In the genomic region with DNA sequence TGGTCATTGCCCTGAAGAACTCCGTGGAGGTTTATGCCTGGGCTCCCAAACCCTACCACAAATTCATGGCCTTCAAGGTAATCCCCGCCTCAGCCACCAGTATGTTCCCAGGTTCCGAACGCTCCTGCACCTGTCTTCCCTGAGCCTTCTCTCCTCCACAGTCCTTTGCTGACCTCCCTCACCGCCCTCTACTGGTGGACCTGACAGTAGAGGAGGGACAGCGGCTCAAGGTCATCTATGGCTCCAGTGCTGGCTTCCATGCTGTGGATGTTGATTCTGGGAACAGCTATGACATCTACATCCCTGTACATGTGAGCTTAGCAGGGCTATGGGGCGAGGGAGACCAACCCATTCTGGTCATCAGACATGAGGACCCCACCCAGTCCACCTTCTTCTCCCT, we compare ENCODE assay signal across 25 mouse cellular contexts. TPM values are rescaled to one million over a fixed set of nuclear protein-coding genes. Genes with fewer than 3 reads are reported as not detected.
DNase-seq lines count a peak whose midpoint lies in the region; ATAC-seq and TF ChIP-seq lines count a peak whose summit lies in the region.
"Had no signal": no experiment of that assay in that cellular context is flagged by ENCODE, and none has a peak within 500 bp of the region (broad histone marks: within the 10 kb centered on the region; RNA-seq: fewer than 3 reads in every experiment).

No protein-coding gene starts in this region.

- no peak overlapping the region for H3K9ac ChIP-seq in forebrain, postnatal 0 days
- no peak overlapping the region for H3K9ac ChIP-seq in forebrain, embryonic 16.5 days (replicated peaks; ENCODE audit: low read depth, low read length)
- no peak overlapping the region for H3K9ac ChIP-seq in lung, postnatal 0 days (replicated peaks; ENCODE audit: low read depth)
- no peak overlapping the region for H3K9ac ChIP-seq in intestine, embryonic 16.5 days (ENCODE audit: low read depth, low read length)
- H3K9ac ChIP-seq: embryonic facial prominence, embryonic 12.5 days; heart, embryonic 12.5 days; hindbrain, embryonic 15.5 days; limb, embryonic 13.5 days had no signal

- no peak for ATAC-seq in forebrain, postnatal 0 days
- ATAC-seq in forebrain, embryonic 16.5 days = no peak
- no peak for ATAC-seq in lung, postnatal 0 days
- no peak for ATAC-seq in intestine, embryonic 16.5 days
- ATAC-seq: forebrain, embryonic 14.5 days had no signal

- no peaks in the 10 kb centered on the region for H3K27me3 ChIP-seq in forebrain, postnatal 0 days (ENCODE audit: insufficient read depth, low read length)
- no peaks in the 10 kb centered on the region for H3K27me3 ChIP-seq in forebrain, embryonic 16.5 days (replicated peaks; ENCODE audit: control insufficient read depth, insufficient read depth, low read length)
- no peaks in the 10 kb centered on the region for H3K27me3 ChIP-seq in lung, postnatal 0 days (replicated peaks; ENCODE audit: insufficient read depth, low read length)
- no peaks in the 10 kb centered on the region for H3K27me3 ChIP-seq in intestine, embryonic 16.5 days (replicated peaks; ENCODE audit: control insufficient read depth, insufficient read depth, low read length)
- H3K27me3 ChIP-seq: hindbrain, embryonic 15.5 days had no signal

- no peak overlapping the region for H3K27ac ChIP-seq in forebrain, postnatal 0 days (ENCODE audit: low read depth, low read length)
- H3K27ac ChIP-seq in forebrain, embryonic 16.5 days (ENCODE audit: low read length) = no peak overlapping the region
- H3K27ac ChIP-seq in lung, postnatal 0 days (ENCODE audit: low read length) = no peak overlapping the region
- H3K27ac ChIP-seq in embryonic fibroblast, embryonic 13.5 days (ENCODE audit: insufficient read depth, low read length) = no peak overlapping the region
- H3K27ac ChIP-seq in intestine, embryonic 16.5 days (ENCODE audit: low read length) = no peak overlapping the region
- H3K27ac ChIP-seq: embryonic facial prominence, embryonic 12.5 days; hindbrain, embryonic 15.5 days; limb, embryonic 13.5 days had no signal

- H3K36me3 ChIP-seq in forebrain, postnatal 0 days (ENCODE audit: insufficient read depth) = peaks cover 46% of the 10 kb centered on the region
- H3K36me3 ChIP-seq in forebrain, embryonic 16.5 days (ENCODE audit: control insufficient read depth, insufficient read depth) = peaks cover 31% of the 10 kb centered on the region
- peaks cover 17% of the 10 kb centered on the region; the same call in 1 of the 2 replicates for H3K36me3 ChIP-seq in lung, postnatal 0 days (ENCODE audit: insufficient read depth, low read length)
- H3K36me3 ChIP-seq in intestine, embryonic 16.5 days (ENCODE audit: control insufficient read depth, insufficient read depth, low read length) = peaks cover 22% of the 10 kb centered on the region

- H3K4me1 ChIP-seq in forebrain, postnatal 0 days (ENCODE audit: insufficient read depth) = no peaks in the 10 kb centered on the region
- H3K4me1 ChIP-seq in forebrain, embryonic 16.5 days (replicated peaks; ENCODE audit: control insufficient read depth, insufficient read depth, low read length) = peaks cover 6% of the 10 kb centered on the region
- peaks cover 10% of the 10 kb centered on the region for H3K4me1 ChIP-seq in lung, postnatal 0 days (ENCODE audit: insufficient read depth, low read depth, low read length)
- no peaks in the 10 kb centered on the region for H3K4me1 ChIP-seq in embryonic fibroblast, embryonic 13.5 days (ENCODE audit: control insufficient read depth, insufficient read depth, low read length)
- peaks cover 3% of the 10 kb centered on the region; the same call in 1 of the 2 replicates for H3K4me1 ChIP-seq in intestine, embryonic 16.5 days (ENCODE audit: control insufficient read depth, insufficient read depth, low read length)

- H3K9me3 ChIP-seq in forebrain, postnatal 0 days (ENCODE audit: low read length) = no peaks in the 10 kb centered on the region
- no peaks in the 10 kb centered on the region for H3K9me3 ChIP-seq in forebrain, embryonic 16.5 days (ENCODE audit: control insufficient read depth, low read length)
- no peaks in the 10 kb centered on the region for H3K9me3 ChIP-seq in lung, postnatal 0 days (ENCODE audit: low read length)
- no peaks in the 10 kb centered on the region for H3K9me3 ChIP-seq in intestine, embryonic 16.5 days (ENCODE audit: control insufficient read depth, low read length)
- H3K9me3 ChIP-seq: embryonic facial prominence, embryonic 12.5 days; heart, embryonic 12.5 days; hindbrain, embryonic 15.5 days; limb, embryonic 13.5 days had no signal

- no peak for TF ChIP-seq POLR2A in embryonic fibroblast, embryonic 13.5 days (IDR thresholded peaks at IDR 0.05; ENCODE audit: low read depth, low read length)

- peak; percentile 39 for TF ChIP-seq CTCF in forebrain, postnatal 0 days (IDR thresholded peaks at IDR 0.05; ENCODE audit: low read depth)
- TF ChIP-seq CTCF in lung, postnatal 0 days (IDR thresholded peaks at IDR 0.05) = peak; percentile 31; the same call in 1 of the 2 replicates
- TF ChIP-seq CTCF in embryonic fibroblast, embryonic 13.5 days (IDR thresholded peaks at IDR 0.05; ENCODE audit: borderline replicate concordance, insufficient read depth, low read length) = peak; percentile 39; the same call in 1 of the 2 replicates

- no peak overlapping the region for H3K4me3 ChIP-seq in forebrain, postnatal 0 days (ENCODE audit: low read depth, low read length)
- H3K4me3 ChIP-seq in forebrain, embryonic 16.5 days (replicated peaks; ENCODE audit: low read length) = no peak overlapping the region
- no peak overlapping the region for H3K4me3 ChIP-seq in lung, postnatal 0 days (ENCODE audit: low read depth, low read length)
- H3K4me3 ChIP-seq in embryonic fibroblast, embryonic 13.5 days (ENCODE audit: insufficient read depth, low read length) = no peak overlapping the region
- H3K4me3 ChIP-seq in intestine, embryonic 16.5 days (ENCODE audit: low read length) = no peak overlapping the region
- H3K4me3 ChIP-seq: embryonic facial prominence, embryonic 12.5 days; heart, embryonic 12.5 days; hindbrain, embryonic 15.5 days; limb, embryonic 13.5 days; myocyte had no signal

- no peak overlapping the region for H3K4me2 ChIP-seq in forebrain, postnatal 0 days (ENCODE audit: low read depth)
- no peak overlapping the region for H3K4me2 ChIP-seq in forebrain, embryonic 16.5 days (ENCODE audit: low read length)
- no peak overlapping the region for H3K4me2 ChIP-seq in lung, postnatal 0 days (replicated peaks; ENCODE audit: low read depth, low read length)
- no peak overlapping the region for H3K4me2 ChIP-seq in intestine, embryonic 16.5 days (ENCODE audit: low read depth, low read length)
- H3K4me2 ChIP-seq: embryonic facial prominence, embryonic 12.5 days; heart, embryonic 12.5 days; hindbrain, embryonic 15.5 days; limb, embryonic 13.5 days had no signal

- WGBS in forebrain, postnatal 0 days = 82% methylated on average over 7 of the region's 7 CpGs
- WGBS in forebrain, embryonic 16.5 days = 86% methylated on average over 7 of the region's 7 CpGs
- 77% methylated on average over 7 of the region's 7 CpGs for WGBS in lung, postnatal 0 days
- 80% methylated on average over 7 of the region's 7 CpGs for WGBS in intestine, embryonic 16.5 days

- no peak for DNase-seq in forebrain, postnatal 0 days
- peak; percentile 31 to 57 for DNase-seq in kidney, postnatal 25 days
- no peak for DNase-seq in kidney, adult 11 months
- DNase-seq in lung, postnatal 0 days (ENCODE audit: low spot score) = no peak
- DNase-seq in lung, postnatal 14 days = no peak
- DNase-seq: cerebellum, adult 9-10 months; kidney, adult 18-20 months; lung, adult 2 months; midbrain, embryonic 14.5 days; thymus, postnatal 4 days had no signal

- TF ChIP-seq EP300 in lung, postnatal 0 days (IDR thresholded peaks at IDR 0.05) = no peak

RNA-seq across cellular contexts. Expression of a gene that starts 3.1 kb away (rescaled TPM):
- total RNA-seq in forebrain, postnatal 0 days (2014; rRNA removed) = 0.31 and 0.48 TPM in 2 replicates
- not detected in 2 replicates for polyA plus RNA-seq in forebrain, postnatal 0 days (2015; fragmentation: Nextera tagmentation; extraction: Ambion mirVana)
- polyA plus RNA-seq in forebrain, embryonic 16.5 days (2015; fragmentation: Nextera tagmentation; extraction: Ambion mirVana) = not detected in 2 replicates
- not detected in 2 replicates for polyA plus RNA-seq in lung, postnatal 0 days (2015; fragmentation: Nextera tagmentation; extraction: Ambion mirVana)
- not detected in 2 replicates for polyA plus RNA-seq in embryonic fibroblast, embryonic 13.5 days (2011; ENCODE audit: insufficient read length, low read depth, missing spikeins)
- polyA plus RNA-seq in intestine, embryonic 16.5 days (2015; fragmentation: Nextera tagmentation; extraction: Ambion mirVana) = not detected in 2 replicates
- total RNA-seq: common myeloid progenitor, adult 5-6 weeks; gastrocnemius, postnatal 4 days; heart, postnatal 25 days had no signal
- polyA plus RNA-seq: embryonic facial prominence, embryonic 12.5 days; forebrain, embryonic 14.5 days; heart, embryonic 12.5 days; hindbrain, embryonic 15.5 days; limb, embryonic 13.5 days; lung, adult 2 months; midbrain, embryonic 14.5 days; neural tube, embryonic 14.5 days had no signal

RNA-seq across cellular contexts. Expression of a gene that starts 6.5 kb away (rescaled TPM):
- total RNA-seq in forebrain, postnatal 0 days (2014; rRNA removed) = 0.92 TPM in 1 of 2 replicates, not detected in the other
- polyA plus RNA-seq in forebrain, postnatal 0 days (2015; fragmentation: Nextera tagmentation; extraction: Ambion mirVana) = 0.58 and 1.0 TPM in 2 replicates
- 0.39 TPM in 1 of 2 replicates, not detected in the other for polyA plus RNA-seq in forebrain, embryonic 16.5 days (2015; fragmentation: Nextera tagmentation; extraction: Ambion mirVana)
- not detected in 2 replicates for polyA plus RNA-seq in lung, postnatal 0 days (2015; fragmentation: Nextera tagmentation; extraction: Ambion mirVana)
- not detected in 2 replicates for polyA plus RNA-seq in embryonic fibroblast, embryonic 13.5 days (2011; ENCODE audit: insufficient read length, low read depth, missing spikeins)
- polyA plus RNA-seq in intestine, embryonic 16.5 days (2015; fragmentation: Nextera tagmentation; extraction: Ambion mirVana) = 0.17 TPM in 1 of 2 replicates, not detected in the other
- total RNA-seq: heart, postnatal 25 days had no signal
- polyA plus RNA-seq: embryonic facial prominence, embryonic 12.5 days; forebrain, embryonic 14.5 days; limb, embryonic 13.5 days; midbrain, embryonic 14.5 days; neural tube, embryonic 14.5 days had no signal

RNA-seq across cellular contexts. Expression of a gene that starts 26.4 kb away (rescaled TPM):
- total RNA-seq in forebrain, postnatal 0 days (2014; rRNA removed) = 0.10 TPM in 1 of 2 replicates, not detected in the other
- 0.08 and 0.18 TPM in 2 replicates for polyA plus RNA-seq in forebrain, postnatal 0 days (2015; fragmentation: Nextera tagmentation; extraction: Ambion mirVana)
- polyA plus RNA-seq in forebrain, embryonic 16.5 days (2015; fragmentation: Nextera tagmentation; extraction: Ambion mirVana) = 0.15 and 0.17 TPM in 2 replicates
- polyA plus RNA-seq in lung, postnatal 0 days (2015; fragmentation: Nextera tagmentation; extraction: Ambion mirVana) = 0.55 and 0.66 TPM in 2 replicates
- polyA plus RNA-seq in embryonic fibroblast, embryonic 13.5 days (2011; ENCODE audit: insufficient read length, low read depth, missing spikeins) = not detected in 2 replicates
- polyA plus RNA-seq in intestine, embryonic 16.5 days (2015; fragmentation: Nextera tagmentation; extraction: Ambion mirVana) = 0.05 and 0.06 TPM in 2 replicates
- total RNA-seq: layer of hippocampus, postnatal 10 days; left cerebral cortex, postnatal 10 days had no signal

RNA-seq across cellular contexts. Expression of a gene that starts 34.5 kb away (rescaled TPM):
- 63.2 and 76.4 TPM in 2 replicates for total RNA-seq in forebrain, postnatal 0 days (2014; rRNA removed)
- polyA plus RNA-seq in forebrain, postnatal 0 days (2015; fragmentation: Nextera tagmentation; extraction: Ambion mirVana) = 102 and 109 TPM in 2 replicates
- 133 and 135 TPM in 2 replicates for polyA plus RNA-seq in forebrain, embryonic 16.5 days (2015; fragmentation: Nextera tagmentation; extraction: Ambion mirVana)
- polyA plus RNA-seq in lung, postnatal 0 days (2015; fragmentation: Nextera tagmentation; extraction: Ambion mirVana) = 112 and 119 TPM in 2 replicates
- 14.9 and 19.5 TPM in 2 replicates for polyA plus RNA-seq in embryonic fibroblast, embryonic 13.5 days (2011; ENCODE audit: insufficient read length, low read depth, missing spikeins)
- polyA plus RNA-seq in intestine, embryonic 16.5 days (2015; fragmentation: Nextera tagmentation; extraction: Ambion mirVana) = 121 and 123 TPM in 2 replicates

RNA-seq across cellular contexts. Expression of a gene that starts 34.8 kb away (rescaled TPM):
- 133 and 134 TPM in 2 replicates for total RNA-seq in forebrain, postnatal 0 days (2014; rRNA removed)
- 151 and 160 TPM in 2 replicates for polyA plus RNA-seq in forebrain, postnatal 0 days (2015; fragmentation: Nextera tagmentation; extraction: Ambion mirVana)
- polyA plus RNA-seq in forebrain, embryonic 16.5 days (2015; fragmentation: Nextera tagmentation; extraction: Ambion mirVana) = 159 and 174 TPM in 2 replicates
- 118 and 121 TPM in 2 replicates for polyA plus RNA-seq in lung, postnatal 0 days (2015; fragmentation: Nextera tagmentation; extraction: Ambion mirVana)
- 75.9 and 81.1 TPM in 2 replicates for polyA plus RNA-seq in embryonic fibroblast, embryonic 13.5 days (2011; ENCODE audit: insufficient read length, low read depth, missing spikeins)
- 215 and 216 TPM in 2 replicates for polyA plus RNA-seq in intestine, embryonic 16.5 days (2015; fragmentation: Nextera tagmentation; extraction: Ambion mirVana)

Comparison
In these comparisons a context has a peak if more than half of its experiments do, and no peak if none do; other contexts are left out.
1. DNase-seq: peak in kidney, postnatal 25 days (2 of 2); none in forebrain, postnatal 0 days (single experiment), kidney, adult 11 months (single experiment), lung, postnatal 0 days (single experiment) and lung, postnatal 14 days (single experiment).
2. Peak in every context shown above with its lines, with median percentiles within 50 percentile points of each other: CTCF ChIP-seq.